Mouse (Mus musculus): ENCODE data around the gene Ttc23l. TPM values are rescaled to one million over a fixed set of nuclear protein-coding genes. Genes with fewer than 3 reads are reported as not detected.
"Not testable (repeated sequence)": the region's sequence is repeated elsewhere in the genome, so short reads cannot be mapped to it uniquely, and the experiment has no call there.

The Ttc23l gene
- polyA plus RNA-seq, 1 experiment from 2014 or later = not detected

- H3K4me2 ChIP-seq = peak overlapping the region; percentile 37
- no peaks in the 10 kb centered on the region for H3K9me3 ChIP-seq
- H3K36me3 ChIP-seq = no peaks in the 10 kb centered on the region
- no peak overlapping the region for H3K4me3 ChIP-seq
- H3K27me3 ChIP-seq = no peaks in the 10 kb centered on the region
- peaks cover 7% of the 10 kb centered on the region for H3K4me1 ChIP-seq
- ATAC-seq (ENCODE audit: insufficient number of reproducible peaks, insufficient read depth, low FRiP score, low TSS enrichment, low read depth) = no peak
- H3K27ac ChIP-seq = no peak overlapping the region
- 22% methylated on average over 11 of the region's 11 CpGs for WGBS
- H3K9ac ChIP-seq = peak overlapping the region; percentile 51; the same call in 1 of the 2 replicates
These were observed 52.4 kb downstream of the Ttc23l start for GRCm38 (mm10) chr15:10506099-10506498.

- H3K4me3 ChIP-seq = no peak overlapping the region
- WGBS = 56% methylated on average over 11 of the region's 11 CpGs
- H3K27me3 ChIP-seq = no peaks in the 10 kb centered on the region
- no peaks in the 10 kb centered on the region for H3K9me3 ChIP-seq
- H3K4me2 ChIP-seq = no peak overlapping the region
- ATAC-seq (ENCODE audit: insufficient number of reproducible peaks, insufficient read depth, low FRiP score, low TSS enrichment, low read depth) = no peak
- no peak overlapping the region for H3K9ac ChIP-seq
- H3K4me1 ChIP-seq = peaks cover 3% of the 10 kb centered on the region
- H3K36me3 ChIP-seq = peaks cover 3% of the 10 kb centered on the region
- no peak overlapping the region for H3K27ac ChIP-seq
These were observed 57.4 kb downstream of the Ttc23l start for GRCm38 (mm10) chr15:10500838-10501719.

DNA sequence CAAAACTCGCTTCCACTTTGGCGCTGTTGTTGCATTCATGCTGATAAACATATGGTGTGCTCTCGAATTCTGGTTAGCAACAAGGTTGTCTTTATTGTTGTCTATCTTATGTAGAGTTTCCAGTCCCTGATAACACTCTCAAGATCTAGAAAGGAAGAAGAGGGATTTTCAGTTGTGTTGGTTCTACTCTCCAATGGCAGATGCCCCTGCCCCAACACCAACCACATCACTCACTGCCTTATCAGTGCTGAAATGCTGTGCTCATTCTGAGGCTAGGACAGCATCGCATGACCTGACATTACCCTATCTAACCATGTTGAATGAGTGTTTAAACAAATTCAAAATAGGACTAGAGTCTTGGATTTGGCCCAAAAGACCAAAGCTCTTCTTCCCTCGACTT is 58.4 kb downstream of the Ttc23l start:
- WGBS = 77% methylated on average over 5 of the region's 5 CpGs
- ATAC-seq (ENCODE audit: insufficient number of reproducible peaks, insufficient read depth, low FRiP score, low TSS enrichment, low read depth) = no peak

GRCm38 (mm10) chr15:10499593-10499992 is 58.9 kb downstream of the Ttc23l start:
- 81% methylated on average over 5 of the region's 5 CpGs for WGBS
- no peak overlapping the region for H3K27ac ChIP-seq
- no peak for ATAC-seq (ENCODE audit: insufficient number of reproducible peaks, insufficient read depth, low FRiP score, low TSS enrichment, low read depth)
- no peak overlapping the region for H3K4me3 ChIP-seq
- no peaks in the 10 kb centered on the region for H3K27me3 ChIP-seq
- no peak overlapping the region for H3K9ac ChIP-seq
- no peaks in the 10 kb centered on the region for H3K9me3 ChIP-seq
- no peak overlapping the region for H3K4me2 ChIP-seq
- no peaks in the 10 kb centered on the region for H3K4me1 ChIP-seq
- H3K36me3 ChIP-seq = peaks cover 7% of the 10 kb centered on the region

More for the DNA sequence above, 58.4 kb downstream of the Ttc23l start:
- Histone ChIP-seq H3K9ac (no peak overlapping the region), H3K36me3 (peaks cover 7% of the 10 kb centered on the region), H3K27ac (no peak overlapping the region), H3K9me3 (no peaks in the 10 kb centered on the region), H3K4me2 (no peak overlapping the region), H3K27me3 (no peaks in the 10 kb centered on the region), H3K4me1 (no peaks in the 10 kb centered on the region), H3K4me3 (no peak overlapping the region)

GRCm38 (mm10) chr15:10496696-10497095 is 61.8 kb downstream of the Ttc23l start:
- H3K27me3 ChIP-seq; H3K4me2 ChIP-seq; ATAC-seq (ENCODE audit: insufficient number of reproducible peaks, insufficient read depth, low FRiP score, low TSS enrichment, low read depth); H3K9ac ChIP-seq; H3K4me3 ChIP-seq; H3K27ac ChIP-seq; H3K4me1 ChIP-seq; H3K9me3 ChIP-seq: not testable (repeated sequence)
- peaks cover 31% of the 10 kb centered on the region for H3K36me3 ChIP-seq
- 96% methylated on average over 1 of the region's 1 CpGs for WGBS

- Histone ChIP-seq H3K27me3 (no peaks in the 10 kb centered on the region), H3K36me3 (peaks cover 31% of the 10 kb centered on the region), H3K9ac (no peak overlapping the region), H3K4me1 (no peaks in the 10 kb centered on the region), H3K4me2 (no peak overlapping the region), H3K4me3 (no peak overlapping the region), H3K27ac (no peak overlapping the region), H3K9me3 (no peaks in the 10 kb centered on the region)
- WGBS = 92% methylated on average over 11 of the region's 11 CpGs
- no peak for ATAC-seq (ENCODE audit: insufficient number of reproducible peaks, insufficient read depth, low FRiP score, low TSS enrichment, low read depth)
These were observed 62.5 kb downstream of the Ttc23l start for GRCm38 (mm10) chr15:10495944-10496343.

DNA sequence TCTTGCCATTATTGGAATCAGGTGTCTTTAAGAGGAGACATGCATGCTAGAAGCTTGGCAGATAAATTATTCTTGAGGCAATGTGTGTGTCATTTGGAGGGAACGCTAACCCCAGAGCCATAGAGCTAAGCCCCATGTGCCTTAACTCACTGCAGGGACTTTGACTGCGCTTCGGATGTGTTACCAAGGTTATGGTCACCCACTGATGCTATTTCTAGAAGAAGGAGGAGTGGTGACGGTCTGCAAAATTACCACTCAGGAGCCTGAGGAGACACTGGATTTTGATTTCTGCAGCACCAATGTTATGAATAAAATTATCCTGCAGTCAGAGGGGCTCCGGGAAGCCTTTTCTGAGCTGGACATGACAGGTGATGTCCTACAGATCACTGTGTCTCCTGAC is 68.4 kb downstream of the Ttc23l start:
- Histone ChIP-seq H3K27me3 (no peaks in the 10 kb centered on the region), H3K9me3 (no peaks in the 10 kb centered on the region), H3K4me3 (no peak overlapping the region), H3K36me3 (peaks cover 24% of the 10 kb centered on the region), H3K4me2 (no peak overlapping the region), H3K9ac (no peak overlapping the region), H3K27ac (no peak overlapping the region), H3K4me1 (peaks cover 18% of the 10 kb centered on the region)
- WGBS = 64% methylated on average over 5 of the region's 5 CpGs
- ATAC-seq (ENCODE audit: insufficient number of reproducible peaks, insufficient read depth, low FRiP score, low TSS enrichment, low read depth) = no peak

DNA sequence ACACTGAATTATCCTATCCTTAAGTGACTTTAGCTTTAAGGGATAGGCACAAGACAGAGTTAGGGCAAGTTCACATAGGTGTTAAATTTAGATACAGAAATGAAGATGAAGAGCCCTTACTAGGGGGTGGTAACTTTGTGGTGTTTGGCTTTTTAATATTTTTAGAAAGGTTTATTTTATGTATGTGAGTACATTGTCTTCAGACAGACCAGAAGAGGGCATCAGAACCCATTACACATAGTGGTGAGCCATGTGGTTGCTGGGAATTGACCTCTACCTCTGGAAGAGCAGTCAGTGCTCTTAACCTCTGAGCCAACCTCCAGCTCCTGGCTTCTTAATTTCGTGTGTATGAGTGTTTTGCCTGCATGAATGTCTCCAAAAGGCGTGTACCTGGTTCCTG is 71.2 kb downstream of the Ttc23l start:
- H3K4me2 ChIP-seq = peak overlapping the region; percentile 83

GRCm38 (mm10) chr15:10486365-10486839 is 72.1 kb downstream of the Ttc23l start:
- Histone ChIP-seq H3K27ac (peak overlapping the region; percentile 73), H3K9ac (peak overlapping the region; percentile 91), H3K27me3 (no peaks in the 10 kb centered on the region), H3K4me1 (peaks cover 27% of the 10 kb centered on the region), H3K4me2 (peak overlapping the region; percentile 83), H3K4me3 (peak overlapping the region; percentile 85), H3K36me3 (peaks cover 18% of the 10 kb centered on the region), H3K9me3 (no peaks in the 10 kb centered on the region)
- WGBS = 1% methylated on average over 18 of the region's 18 CpGs
- 0 out of 2 replicates have a peak, but pooled peaks have one; percentile 48 for ATAC-seq (ENCODE audit: insufficient number of reproducible peaks, insufficient read depth, low FRiP score, low TSS enrichment, low read depth)

More for the DNA sequence above, 71.2 kb downstream of the Ttc23l start:
- 58% methylated on average over 2 of the region's 2 CpGs for WGBS
- no peak for ATAC-seq (ENCODE audit: insufficient number of reproducible peaks, insufficient read depth, low FRiP score, low TSS enrichment, low read depth)
- Histone ChIP-seq H3K4me1 (peaks cover 27% of the 10 kb centered on the region), H3K9me3 (no peaks in the 10 kb centered on the region), H3K27me3 (no peaks in the 10 kb centered on the region), H3K27ac (no peak overlapping the region), H3K9ac (no peak overlapping the region), H3K4me3 (peak overlapping the region; percentile 85), H3K36me3 (peaks cover 17% of the 10 kb centered on the region)

DNA sequence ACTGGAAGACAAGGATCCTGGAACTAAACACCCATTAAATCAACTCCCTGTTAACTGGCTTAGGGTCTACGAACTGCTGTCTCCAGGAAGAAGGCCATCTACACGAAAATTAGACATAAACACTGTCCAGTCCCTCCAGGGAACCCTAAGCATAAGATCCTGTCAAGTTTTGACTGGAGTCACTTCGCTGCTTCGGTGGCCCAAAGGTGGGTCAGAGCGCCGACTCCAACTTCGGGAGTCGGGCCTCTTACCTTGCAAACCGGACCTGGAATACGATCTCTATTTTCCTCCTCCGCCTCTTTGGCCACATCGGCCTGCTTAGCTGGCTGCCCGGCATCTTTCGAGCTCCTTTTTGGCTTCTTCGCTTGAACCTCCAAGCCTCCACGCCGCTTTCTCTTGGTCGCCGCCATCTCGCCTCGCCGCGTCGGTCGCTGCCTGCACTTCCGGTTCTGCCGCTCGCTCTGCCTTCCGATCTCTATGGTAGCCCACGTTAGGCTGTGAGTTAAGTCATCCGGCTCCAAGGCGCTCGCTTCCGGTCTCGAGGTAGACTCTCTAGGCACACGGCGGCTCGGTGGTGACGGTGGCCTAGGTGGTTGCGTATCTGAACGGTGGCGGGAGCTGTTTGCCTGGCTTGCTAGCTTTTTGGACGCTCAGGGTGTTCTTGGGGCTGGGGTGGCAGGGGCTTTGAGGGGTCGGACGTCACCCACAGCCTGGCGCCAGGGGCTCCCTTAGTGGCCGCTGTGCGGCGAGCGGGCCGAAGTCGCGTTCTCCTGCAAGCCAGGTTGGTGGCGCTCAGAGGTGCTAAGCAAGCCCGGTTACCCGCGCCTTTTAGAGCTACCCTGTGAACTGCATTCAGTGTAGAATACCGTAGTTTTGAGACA is 72.7 kb downstream of the Ttc23l start, which contains the start of the genes Brix1 and Rad1:
TSS of gene Brix1 (minus strand) at position 464 of the 881 bp plus-strand sequence.
TSS of gene Rad1 (plus strand) at position 535 of the 881 bp plus-strand sequence.
- peak within 1 kb of the TSS; percentile 91 for H3K9ac ChIP-seq
- peaks cover 27% of the 10 kb centered on the region for H3K4me1 ChIP-seq
- peak; percentile 98 for ATAC-seq (ENCODE audit: insufficient number of reproducible peaks, insufficient read depth, low FRiP score, low TSS enrichment, low read depth)
- peak within 1 kb of the TSS; percentile 73 for H3K27ac ChIP-seq
- under 1% methylated on average over 58 of the region's 58 CpGs for WGBS
- peaks cover 22% of the 10 kb centered on the region for H3K36me3 ChIP-seq
- H3K4me3 ChIP-seq = peak within 1 kb of the TSS; percentile 85
- peak within 1 kb of the TSS; percentile 83 for H3K4me2 ChIP-seq
- no peaks in the 10 kb centered on the region for H3K9me3 ChIP-seq
- no peaks in the 10 kb centered on the region for H3K27me3 ChIP-seq

DNA sequence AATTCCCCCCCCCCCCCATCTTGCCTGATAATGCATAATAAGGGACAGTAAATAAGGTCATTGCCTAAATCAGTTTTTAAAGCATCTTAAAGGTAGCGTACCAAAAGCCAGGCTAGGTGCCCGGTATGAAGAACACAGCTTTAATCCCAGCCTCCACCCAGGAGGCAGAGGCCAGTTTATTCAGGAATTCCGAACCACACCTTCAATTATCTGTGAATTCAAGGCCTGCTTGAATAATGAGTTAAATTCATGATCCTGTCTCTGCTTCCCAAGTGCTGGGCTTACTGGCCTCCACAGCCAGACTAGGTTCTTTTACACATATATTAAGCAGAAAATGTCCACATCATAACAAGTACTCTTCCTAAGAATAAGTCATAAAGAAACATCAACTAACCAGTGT is 87.5 kb downstream of the Ttc23l start:
- ATAC-seq (ENCODE audit: insufficient number of reproducible peaks, insufficient read depth, low FRiP score, low TSS enrichment, low read depth) = no peak
- peaks cover 15% of the 10 kb centered on the region for H3K36me3 ChIP-seq
- no peak overlapping the region for H3K27ac ChIP-seq
- H3K9ac ChIP-seq = peak overlapping the region; percentile 87
- no peaks in the 10 kb centered on the region for H3K9me3 ChIP-seq
- H3K4me3 ChIP-seq = peak overlapping the region; percentile 84
- H3K4me1 ChIP-seq = peaks cover 7% of the 10 kb centered on the region; the same call in 1 of the 2 replicates
- WGBS = 17% methylated on average over 3 of the region's 3 CpGs
- peak overlapping the region; percentile 86 for H3K4me2 ChIP-seq
- no peaks in the 10 kb centered on the region for H3K27me3 ChIP-seq

All from embryonic facial prominence, embryonic 13.5 days (tissue).